Mouse (Mus musculus) brain, embryonic 14.5 days (tissue): ENCODE results near the gene Adam8.

ENCODE experiments used
- CTCF ChIP-seq: fragments of 200-500 bp; IDR thresholded peaks from 2 replicates; pipeline ENCODE4 v1.5.1; 2012; ENCODE audit warnings: inconsistent platforms, mild to moderate bottlenecking, moderate library complexity, borderline replicate concordance; ENCODE audit not compliant: insufficient read depth, insufficient read length; ENCODE audit errors: extremely low read depth
- POLR2A ChIP-seq: fragments of 200-500 bp; IDR thresholded peaks from 2 replicates; pipeline ENCODE4 v1.6.1; 2012; ENCODE audit warnings: mild to moderate bottlenecking, inconsistent platforms, borderline replicate concordance; ENCODE audit not compliant: poor library complexity, insufficient read depth, insufficient read length, severe bottlenecking; ENCODE audit errors: extremely low read depth

DNA sequence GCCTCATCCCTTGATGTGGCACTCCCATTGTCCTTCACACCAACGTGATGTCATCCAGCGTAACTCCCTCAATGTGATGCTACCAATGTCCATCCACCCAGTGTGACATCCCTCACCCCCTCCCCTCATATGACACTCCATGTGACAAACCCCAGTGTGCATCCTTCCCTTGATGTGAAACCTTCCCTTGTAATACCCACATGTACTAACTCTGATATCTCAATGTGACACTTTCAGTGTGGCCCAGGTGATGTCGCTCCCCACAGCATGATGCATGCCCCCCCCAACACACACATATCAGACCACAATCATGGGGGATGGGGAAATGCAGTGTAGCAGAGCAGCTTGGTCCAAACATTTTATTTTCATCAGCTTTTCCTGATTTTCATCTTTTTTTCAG is 35.7 kb downstream of the Adam8 start:
- TF ChIP-seq POLR2A (no peak), CTCF (no peak)
